Mouse (Mus musculus) cerebellum, adult 2 months (tissue): Measurements from ENCODE around the gene Sec24d.

Experiments
- CTCF ChIP-seq: fragments of 200-500 bp; IDR thresholded peaks from 2 replicates; pipeline ENCODE4 v1.5.1; 2011; ENCODE audit warnings: low read depth, mild to moderate bottlenecking, control low read depth, low read length, moderate library complexity, borderline replicate concordance; ENCODE audit not compliant: insufficient read depth
- POLR2A ChIP-seq: fragments of 200-500 bp; IDR thresholded peaks from 2 replicates; pipeline ENCODE4 v1.6.1; 2011; ENCODE audit warnings: low read length, control low read depth, borderline replicate concordance; ENCODE audit not compliant: insufficient read depth

- no peak for TF ChIP-seq CTCF
- TF ChIP-seq POLR2A, result no peak
Observed at GRCm38 (mm10) chr3:123291670-123292069, 24.4 kb downstream of the Sec24d start.
